Mouse (Mus musculus) erythroblast, adult 5-6 weeks (primary cell): ENCODE data around the gene Samd1. TPM values are rescaled to one million over a fixed set of nuclear protein-coding genes. Genes with fewer than 3 reads are reported as not detected.

ENCODE experiments used
- ATAC-seq: replicated peaks from 2 replicates; pipeline ENCODE4 v1.8.0; 2016; ENCODE audit warnings: moderate number of reproducible peaks, mild to moderate bottlenecking, moderate TSS enrichment, inconsistent platforms; ENCODE audit not compliant: poor library complexity, low FRiP score, severe bottlenecking
- total RNA-seq, 2 experiments: library from RNA; stranded (forward) in 1 of 2; stranded (reverse) in 1 of 2; fragments of 150-400 nt in 1 of 2; fragments of 200-764, 138-1000 nt in 1 of 2; gene quantifications; 2 replicates each; pipeline versions ENCODE4 v1.2.3 to v1.2.4; 2015 to 2017; ENCODE audit warnings: low replicate concordance in 2 of 2

Gene Samd1
- total RNA-seq (2015; ENCODE audit: low replicate concordance): 14.8 and 33.2 TPM in 2 replicates
- 32.5 and 36.0 TPM in 2 replicates for total RNA-seq (2017; ENCODE audit: low replicate concordance)

DNA sequence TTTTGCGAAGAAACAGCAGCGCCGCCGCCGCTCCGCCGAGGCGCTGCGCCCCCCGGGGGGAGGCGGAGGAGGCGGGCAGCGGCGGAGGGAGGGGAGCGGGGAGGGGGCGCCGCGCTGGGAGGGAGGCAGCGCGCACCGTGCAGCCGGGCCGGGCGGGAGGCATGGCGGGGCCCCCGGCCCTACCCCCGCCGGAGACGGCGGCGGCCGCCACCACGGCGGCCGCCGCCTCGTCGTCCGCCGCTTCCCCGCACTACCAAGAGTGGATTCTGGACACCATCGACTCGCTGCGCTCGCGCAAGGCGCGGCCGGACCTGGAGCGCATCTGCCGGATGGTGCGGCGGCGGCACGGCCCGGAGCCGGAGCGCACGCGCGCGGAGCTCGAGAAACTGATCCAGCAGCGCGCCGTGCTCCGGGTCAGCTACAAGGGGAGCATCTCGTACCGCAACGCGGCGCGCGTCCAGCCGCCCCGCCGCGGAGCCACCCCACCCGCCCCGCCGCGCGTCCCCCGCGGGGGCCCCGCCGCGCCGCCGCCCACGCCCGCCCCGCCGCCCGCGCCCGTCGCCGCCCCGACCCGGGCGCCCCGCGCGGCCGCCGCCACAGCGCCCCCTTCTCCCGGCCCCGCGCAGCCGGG lies at the start of gene Samd1:
Samd1 (plus strand) TSS at position 162 of the 631 bp plus-strand sequence.
- no peak for ATAC-seq

DNA sequence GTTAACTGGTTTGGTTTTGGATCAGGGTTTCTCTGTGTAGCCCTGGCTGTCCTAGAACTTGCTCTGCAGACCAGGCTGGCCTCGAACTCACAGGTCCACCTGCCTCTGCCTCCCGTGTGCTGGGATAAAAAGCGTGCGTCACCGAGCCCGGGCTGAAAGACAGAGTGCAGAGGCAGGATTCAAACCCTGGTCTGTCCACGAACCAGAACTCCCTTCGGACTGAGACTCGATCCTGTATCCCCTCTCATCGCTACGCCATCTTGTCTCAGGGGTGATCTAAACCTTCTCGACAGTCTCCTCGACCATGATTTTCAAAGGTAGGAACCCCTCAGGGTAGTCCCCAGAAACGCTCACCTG lies 42.7 kb upstream of the Samd1 start:
- no peak; the same call in 1 of the 2 replicates for ATAC-seq

DNA sequence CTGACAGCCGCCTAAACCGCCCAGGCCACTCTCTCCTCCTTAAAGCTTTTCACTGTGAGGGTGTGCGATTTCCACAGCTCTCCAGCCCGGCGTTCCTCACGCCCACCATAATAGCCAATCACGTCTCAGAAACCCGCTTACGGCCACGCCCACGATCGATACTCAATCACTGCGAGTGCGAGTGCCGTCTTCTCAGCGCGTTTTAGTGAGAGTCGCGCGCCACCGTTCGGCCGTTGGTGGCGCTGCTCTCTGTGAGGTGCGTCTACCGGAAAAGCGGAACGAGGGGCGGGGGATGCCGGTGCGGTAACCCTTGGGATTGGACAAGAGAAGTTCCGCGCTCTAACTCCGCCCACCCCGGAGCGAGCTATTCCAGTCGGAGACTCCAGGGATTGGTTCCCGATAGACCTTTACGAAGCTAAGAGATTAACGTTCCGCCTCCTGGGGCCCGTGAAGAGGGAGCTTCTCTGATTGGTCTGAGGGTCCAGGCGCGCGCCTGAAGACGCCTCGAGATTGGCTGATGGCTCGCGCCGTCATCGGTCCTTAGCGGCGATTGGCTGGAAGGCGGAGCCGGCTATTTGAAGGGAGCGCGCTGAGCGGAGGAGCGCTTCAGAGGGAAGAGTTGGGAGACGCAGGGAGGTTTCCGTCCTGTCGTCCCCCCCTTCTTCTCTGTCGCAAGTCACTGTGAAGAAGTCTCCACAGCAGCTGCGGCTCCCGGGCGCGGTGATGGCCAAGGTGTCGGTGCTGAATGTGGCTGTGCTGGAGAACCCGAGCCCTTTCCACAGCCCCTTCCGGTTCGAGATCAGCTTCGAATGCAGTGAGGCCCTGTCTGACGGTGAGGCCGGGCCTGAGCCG lies 42.1 kb upstream of the Samd1 start, which contains the start of the genes Gm10644 and Asf1b:
Gm10644 (minus strand) TSS at position 100 of the 852 bp plus-strand sequence.
Asf1b (plus strand) TSS at position 402 of the 852 bp plus-strand sequence.
- peak; percentile 91 for ATAC-seq

- no peak; the same call in 1 of the 2 replicates for ATAC-seq
Measured at GRCm38 (mm10) chr8:83955958-83956218, 41.6 kb upstream of the Samd1 start.

DNA sequence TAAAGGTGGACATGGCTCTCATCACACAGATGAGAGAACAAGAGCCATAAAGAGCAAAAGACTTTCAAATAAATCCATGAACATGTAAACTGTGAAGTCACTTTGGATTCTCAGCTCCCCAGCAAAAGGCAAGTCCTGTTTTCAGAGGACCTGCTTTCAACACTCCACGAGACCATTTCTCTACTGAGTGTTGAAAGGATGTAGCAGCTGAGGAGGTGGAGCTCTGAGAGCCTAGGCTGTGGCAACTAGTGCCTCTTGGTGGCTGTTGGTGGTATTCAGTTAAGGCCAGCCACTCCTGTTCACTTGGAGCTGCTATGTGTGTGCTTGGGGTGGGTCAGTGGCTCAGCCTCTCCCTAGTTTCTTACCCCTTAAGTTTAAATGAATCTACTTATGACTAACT lies 40.7 kb upstream of the Samd1 start:
- peak; percentile 61 for ATAC-seq

GRCm38 (mm10) chr8:83964015-83964765 lies 33.3 kb upstream of the Samd1 start:
- ATAC-seq: no peak

DNA sequence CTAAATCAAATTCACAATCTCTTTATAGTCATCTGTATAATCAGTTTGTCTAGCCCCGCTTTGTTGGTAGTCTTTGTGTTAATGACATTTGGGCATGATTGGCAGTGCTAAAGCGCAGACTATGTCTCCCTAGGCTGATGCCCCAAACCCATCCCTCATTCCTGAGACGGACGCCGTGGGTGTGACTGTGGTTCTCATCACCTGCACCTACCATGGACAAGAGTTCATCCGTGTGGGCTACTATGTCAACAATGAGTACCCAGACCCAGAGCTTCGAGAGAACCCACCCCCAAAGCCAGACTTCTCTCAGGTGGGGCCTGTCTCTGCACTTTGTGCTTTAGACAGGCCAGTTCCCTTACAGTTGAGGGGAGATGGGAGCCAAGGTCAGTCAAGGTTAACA lies 29.8 kb upstream of the Samd1 start:
- no peak for ATAC-seq

DNA sequence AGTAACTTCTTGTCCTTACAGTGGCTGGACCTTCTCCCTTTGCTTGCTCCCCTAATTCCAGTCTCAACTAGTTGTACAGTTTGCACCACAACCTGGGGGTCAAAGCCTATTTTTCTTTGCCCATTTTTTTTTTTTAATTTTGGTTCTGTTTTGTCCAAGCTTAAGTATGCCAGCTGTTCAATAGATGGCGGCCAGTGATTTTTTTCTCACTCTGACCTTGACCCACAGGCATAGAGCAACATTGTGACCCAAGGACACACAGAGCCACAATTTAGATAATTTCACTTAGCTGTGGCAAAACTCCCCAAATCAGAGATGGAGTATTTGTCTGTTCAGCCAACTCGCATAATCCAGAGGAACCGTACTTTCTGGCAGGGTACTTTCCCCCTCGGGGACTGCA lies 26.4 kb upstream of the Samd1 start:
- no peak for ATAC-seq

DNA sequence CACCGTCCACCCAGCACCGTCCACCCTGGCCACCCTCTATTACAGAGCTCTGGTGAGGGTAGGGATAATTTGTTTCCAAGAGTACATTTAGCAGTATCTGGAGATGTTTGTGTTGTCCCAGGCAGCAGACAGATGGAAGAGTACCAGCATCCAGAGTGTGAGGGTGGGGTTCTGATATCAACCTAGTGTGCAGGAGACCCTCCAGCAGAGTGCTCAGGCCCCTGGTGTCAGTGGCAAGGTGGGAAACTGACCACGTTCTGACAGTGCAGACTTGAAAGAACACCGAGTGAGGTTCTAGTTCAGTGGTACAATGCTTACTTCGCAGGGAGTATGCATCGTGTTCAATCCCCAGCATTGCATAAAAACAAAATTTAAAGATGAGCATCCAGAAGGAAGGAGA lies 25.8 kb upstream of the Samd1 start:
- no peak for ATAC-seq

DNA sequence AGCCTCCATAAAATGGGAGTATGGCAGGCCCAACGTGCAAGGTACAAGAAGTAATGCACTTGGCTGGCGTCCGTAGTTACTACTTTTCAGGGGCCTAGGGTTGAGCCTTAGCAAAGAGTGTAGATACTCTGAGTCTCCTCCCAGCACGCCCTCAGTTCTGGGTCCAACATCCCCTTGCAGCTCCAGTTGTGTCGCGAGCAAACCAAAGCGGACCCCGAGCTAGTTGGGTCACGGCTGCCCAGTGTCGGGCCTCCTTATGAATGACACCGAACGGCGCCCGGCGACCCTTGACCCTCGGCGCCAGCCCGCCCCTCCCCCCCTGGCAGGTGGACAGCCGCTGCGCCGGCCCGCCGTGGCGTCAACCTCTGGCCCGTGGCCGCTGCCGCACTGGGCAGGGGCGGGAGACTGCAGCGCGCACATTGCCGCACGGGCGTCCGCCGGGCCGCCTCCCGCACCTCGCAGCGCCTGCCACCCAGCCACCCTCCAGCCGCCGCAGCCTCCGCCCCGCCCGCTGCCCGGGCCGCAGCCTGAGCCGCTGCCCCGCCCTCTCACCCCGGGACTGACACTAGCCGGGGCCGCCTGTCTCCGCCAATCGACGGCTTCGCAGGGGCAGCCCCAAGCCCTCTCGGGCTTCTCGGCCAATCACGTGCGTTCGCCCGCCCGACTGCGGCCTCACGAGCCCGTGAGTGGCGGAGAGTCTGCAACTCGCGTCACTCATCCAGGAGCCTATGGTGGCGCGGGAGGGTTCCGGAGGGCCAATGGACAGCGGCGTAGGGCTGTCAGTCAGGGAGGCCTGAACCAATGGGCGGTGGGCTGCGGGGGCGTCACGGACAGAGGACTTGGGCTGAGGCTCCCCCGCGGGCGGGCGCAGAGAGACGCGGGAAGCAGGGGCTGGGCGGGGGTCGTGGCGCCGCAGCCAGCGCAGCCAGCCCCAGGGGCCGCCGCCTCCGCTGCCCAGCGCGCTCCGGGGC lies 25.0 kb upstream of the Samd1 start, which contains the start of gene Prkaca:
Prkaca (plus strand) TSS at position 844 of the 971 bp plus-strand sequence.
- ATAC-seq: peak; percentile 97

GRCm38 (mm10) chr8:83973161-83974031 lies 24.1 kb upstream of the Samd1 start:
- ATAC-seq: no peak

- ATAC-seq: no peak
Measured at GRCm38 (mm10) chr8:83974521-83974920, 23.0 kb upstream of the Samd1 start.

- no peak for ATAC-seq
Measured at GRCm38 (mm10) chr8:83976101-83976630, 21.3 kb upstream of the Samd1 start.

GRCm38 (mm10) chr8:83976779-83977350 lies 20.6 kb upstream of the Samd1 start:
- ATAC-seq: no peak

GRCm38 (mm10) chr8:83977646-83978045 lies 19.8 kb upstream of the Samd1 start:
- ATAC-seq: no peak

DNA sequence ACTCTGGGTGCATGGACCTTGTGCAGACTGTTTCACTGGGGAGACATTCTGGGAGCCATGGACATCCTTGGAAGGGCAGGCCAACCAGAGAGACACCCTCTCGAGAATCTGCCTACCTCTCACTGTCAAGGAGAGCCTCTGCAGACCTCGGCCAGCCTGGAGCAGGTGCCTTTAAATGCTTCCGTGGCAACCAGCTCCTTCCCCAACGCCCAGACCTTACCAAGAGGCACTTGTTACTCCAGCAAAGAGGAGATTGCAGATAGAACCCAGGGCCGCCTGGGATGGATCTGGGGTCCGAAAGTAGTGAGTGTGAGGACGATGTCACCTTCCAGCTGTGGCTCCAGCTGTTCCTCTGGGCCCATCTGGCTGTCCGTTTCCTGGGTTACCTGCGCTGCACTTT lies 19.3 kb upstream of the Samd1 start:
- no peak for ATAC-seq

GRCm38 (mm10) chr8:83980250-83980649 lies 17.2 kb upstream of the Samd1 start:
- no peak for ATAC-seq

- ATAC-seq: no peak
Measured at GRCm38 (mm10) chr8:83980845-83981244, 16.6 kb upstream of the Samd1 start.
